Mouse (Mus musculus) layer of hippocampus, postnatal 36 days (tissue): ENCODE measurements around the gene Vmn1r229. TPM values are rescaled to one million over a fixed set of nuclear protein-coding genes. Genes with fewer than 3 reads are reported as not detected.

ENCODE experiments used
- DNase-seq, 2 experiments: peaks; one replicate each; pipeline ENCODE4 v3.0.0; 2022
- total RNA-seq, 2 experiments: library from RNA; stranded (reverse); gene quantifications; 2 replicates each; pipeline ENCODE4 v1.2.3; 2021

Vmn1r229 gene
- under 1 TPM; 0.05 to 0.12 TPM for total RNA-seq

DNA sequence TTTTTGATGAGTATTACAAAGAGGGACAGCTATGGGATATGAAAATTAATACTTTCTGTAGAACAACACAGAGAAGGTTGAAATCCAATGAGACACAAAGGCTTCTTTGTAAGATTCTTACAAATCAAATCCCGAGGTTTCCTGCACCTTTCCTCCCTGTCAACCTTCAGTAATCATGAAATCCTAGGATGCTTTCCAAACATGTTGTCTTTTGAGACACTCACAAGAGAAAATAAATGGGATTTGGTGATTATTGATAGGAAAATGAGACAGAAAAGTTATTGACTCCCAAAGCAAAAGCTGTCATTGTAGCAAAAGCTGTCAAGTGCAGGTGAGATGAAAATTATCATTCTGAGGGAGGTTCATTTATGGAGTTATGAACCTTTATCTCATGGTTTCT lies at the start of gene Vmn1r229:
TSS of gene Vmn1r229 (plus strand) at position 301 of the 400 bp plus-strand sequence.
- no peak for DNase-seq

- no peak for DNase-seq
Measured at GRCm38 (mm10) chr17:20786057-20786456, 25.3 kb upstream of the Vmn1r229 start, which contains the start of gene Vmn1r228. Vmn1r228 (minus strand) TSS chr17:20786157.

GRCm38 (mm10) chr17:20840144-20840543 lies 28.8 kb downstream of the Vmn1r229 start, which contains the start of gene Vmn1r230:
Vmn1r230 (plus strand) TSS chr17:20840444.
- DNase-seq = no peak

Other genes starting within 250 kb of the Vmn1r229 start
- gene Vmn2r109, start 246.8 kb upstream of the Vmn1r229 start, total RNA-seq = not detected
- not detected for gene Vmn2r110, start 215.1 kb upstream of the Vmn1r229 start, total RNA-seq
- gene Fpr-rs3, start 186.7 kb upstream of the Vmn1r229 start, total RNA-seq = not detected
- not detected for gene Vmn1r226, start 128.7 kb upstream of the Vmn1r229 start, total RNA-seq
- not detected for gene Vmn1r227, start 81.7 kb upstream of the Vmn1r229 start, total RNA-seq
- gene Vmn1r228, start 25.4 kb upstream of the Vmn1r229 start, total RNA-seq = not detected
- not detected for gene Vmn1r230, start 28.9 kb downstream of the Vmn1r229 start, total RNA-seq
- not detected for gene Vmn1r231, start 93.5 kb downstream of the Vmn1r229 start, total RNA-seq
- not detected for gene Vmn1r232, start 108.2 kb downstream of the Vmn1r229 start, total RNA-seq
- gene Ppp2r1a, start 133.8 kb downstream of the Vmn1r229 start, total RNA-seq = 100 to 1,000 TPM; 561 to 579 TPM
- not detected for gene Vmn1r233, start 184.9 kb downstream of the Vmn1r229 start, total RNA-seq
- gene Zfp160, start 197.3 kb downstream of the Vmn1r229 start, total RNA-seq = 10 to 100 TPM; 21.6 to 24.1 TPM